Mouse (Mus musculus): ENCODE measurements at regions not wholly inside any gene's neighbourhood (a gene's known extent, or its start where the extent isn't known, plus 50 kb on each side); places are given as distances from the start of the nearest gene placed in this dataset.

DNA sequence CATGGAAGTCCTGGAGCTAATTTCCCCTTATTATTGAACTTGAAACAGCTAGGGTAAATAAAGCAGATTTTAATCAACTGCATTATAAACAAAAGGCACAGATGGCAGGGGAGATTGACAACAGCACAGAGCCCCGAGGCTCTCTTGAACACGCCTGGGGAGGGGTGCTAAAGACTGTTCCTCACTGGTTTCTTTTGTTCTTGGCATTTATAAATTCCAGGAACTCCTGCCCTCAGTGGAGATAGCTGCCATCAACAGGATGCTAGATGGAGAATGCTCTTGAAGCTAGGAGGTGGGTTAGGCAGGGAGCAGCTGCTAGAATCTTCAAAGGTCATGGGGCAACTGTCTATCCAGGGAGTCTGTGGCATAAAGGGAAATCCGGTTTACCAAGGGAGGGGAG is 102.2 kb upstream of the Kit start:
- no peak for TF ChIP-seq CTCF (IDR thresholded peaks at IDR 0.05; ENCODE audit: low read depth)
- no peak for TF ChIP-seq EP300 (IDR thresholded peaks at IDR 0.05; ENCODE audit: low read depth)

All from liver, postnatal 0 days (tissue).